Mouse (Mus musculus): ENCODE measurements around the gene Olfr1226.
"Not testable (repeated sequence)": the region's sequence is repeated elsewhere in the genome, so short reads cannot be mapped to it uniquely, and the experiment has no call there.

Gene Olfr1226

GRCm38 (mm10) chr2:89199948-89200347 lies at the start of gene Olfr1226:
Gene Olfr1226 (minus strand): TSS chr2:89200048.
- no peak for DNase-seq

GRCm38 (mm10) chr2:89196325-89196982 lies 3.4 kb downstream of the Olfr1226 start:
- DNase-seq, result no peak

GRCm38 (mm10) chr2:89174569-89174968 lies 25.3 kb downstream of the Olfr1226 start, which contains the start of gene Olfr1225:
Gene Olfr1225 (minus strand): TSS chr2:89174669.
- DNase-seq, result no peak

- not testable (repeated sequence) for DNase-seq
Observed at GRCm38 (mm10) chr2:89164711-89165110, 35.1 kb downstream of the Olfr1226 start.

GRCm38 (mm10) chr2:89163991-89164390 lies 35.9 kb downstream of the Olfr1226 start, which contains the start of gene Olfr1224-ps1:
Gene Olfr1224-ps1 (minus strand): TSS chr2:89164091.
- not testable (repeated sequence) for DNase-seq

GRCm38 (mm10) chr2:89151460-89151859 lies 48.4 kb downstream of the Olfr1226 start, which contains the start of gene Olfr1223:
Gene Olfr1223 (minus strand): TSS chr2:89151560.
- DNase-seq, result no peak

Data from heart, adult 11 months (tissue).